Mouse (Mus musculus) limb, embryonic 14.5 days (tissue): ENCODE measurements at regions not wholly inside any gene's neighbourhood (a gene's known extent, or its start where the extent isn't known, plus 50 kb on each side); places are given as distances from the start of the nearest gene placed in this dataset.

Experiments
- ATAC-seq: fragments of 200-750 bp; cut with Nextera tagmentation; 2 replicates; pipeline ENCODE4 v1.8.0; 2017; ENCODE audit warnings: low read depth, moderate number of reproducible peaks, moderate TSS enrichment; ENCODE audit not compliant: low FRiP score
- DNase-seq: peaks from one replicate; pipeline ENCODE4 v3.0.0-alpha.2; 2015; ENCODE audit warnings: low spot score
- H3K27ac ChIP-seq: fragments of 300-500 bp; sonication (generic); replicated peaks from 2 replicates; pipeline ENCODE4 v1.5.1; 2014; ENCODE audit warnings: low read depth, mild to moderate bottlenecking, low read length, moderate library complexity, mixed read lengths
- H3K27me3 ChIP-seq: fragments of 300-500 bp; sonication (generic); 2 replicates; pipeline ENCODE4 v1.6.1; 2014; ENCODE audit warnings: low read length, mixed read lengths; ENCODE audit not compliant: control insufficient read depth, insufficient read depth
- H3K36me3 ChIP-seq: fragments of 300-500 bp; sonication (generic); 2 replicates; pipeline ENCODE4 v1.6.1; 2014; ENCODE audit warnings: mild to moderate bottlenecking, low read length, moderate library complexity, mixed read lengths; ENCODE audit not compliant: control insufficient read depth, insufficient read depth
- H3K4me1 ChIP-seq: fragments of 300-500 bp; sonication (generic); 2 replicates; pipeline ENCODE4 v1.6.1; 2014; ENCODE audit warnings: antibody characterized with exemption, low read length, mixed read lengths; ENCODE audit not compliant: control insufficient read depth, insufficient read depth
- H3K4me2 ChIP-seq: fragments of 300-500 bp; sonication (generic); replicated peaks from 2 replicates; pipeline ENCODE4 v1.6.1; 2014; ENCODE audit warnings: low read depth, mild to moderate bottlenecking, low read length, moderate library complexity; ENCODE audit not compliant: severe bottlenecking
- H3K4me3 ChIP-seq: fragments of 300-500 bp; sonication (generic); replicated peaks from 2 replicates; pipeline ENCODE4 v1.5.1; 2014; ENCODE audit warnings: low read length
- H3K9ac ChIP-seq: fragments of 300-500 bp; sonication (generic); 2 replicates; pipeline ENCODE4 v1.6.1; 2014; ENCODE audit warnings: mild to moderate bottlenecking, low read depth, low read length, moderate library complexity; ENCODE audit not compliant: severe bottlenecking
- H3K9me3 ChIP-seq: fragments of 300-500 bp; sonication (generic); 2 replicates; pipeline ENCODE4 v1.6.1; 2016; ENCODE audit warnings: low read length; ENCODE audit not compliant: control insufficient read depth
- POLR2A ChIP-seq: fragments of 200-500 bp; IDR thresholded peaks from 2 replicates; pipeline ENCODE4 v1.8.0; 2012; ENCODE audit warnings: inconsistent platforms, mild to moderate bottlenecking, moderate library complexity, borderline replicate concordance; ENCODE audit not compliant: insufficient read depth, insufficient read length; ENCODE audit errors: extremely low read depth
- WGBS: fragments of 180-500 bp; shearing (Covaris S2); extraction: QIAGEN DNeasy Blood & Tissue Kit; methylation state at CpG from one replicate; pipeline ENCODE4 v1.1.7; 2014; 5-methylcytosine and 5-hydroxymethylcytosine counted together

- ATAC-seq (no peak), DNase-seq (no peak)
- WGBS, result 64% methylated on average over 3 of the region's 3 CpGs
- Histone ChIP-seq H3K9me3 (no peaks in the 10 kb centered on the region), H3K4me2 (no peak overlapping the region), H3K27ac (no peak overlapping the region), H3K9ac (no peak overlapping the region), H3K4me1 (no peaks in the 10 kb centered on the region), H3K4me3 (no peak overlapping the region), H3K36me3 (no peaks in the 10 kb centered on the region), H3K27me3 (no peaks in the 10 kb centered on the region)
- TF ChIP-seq POLR2A, result no peak
These were observed 94.4 kb upstream of the Nck2 start for GRCm38 (mm10) chr1:43349966-43350365.

GRCm38 (mm10) chr1:43358191-43358590 is 86.2 kb upstream of the Nck2 start:
- DNase-seq (peak; percentile 62), ATAC-seq (peak; percentile 60; the same call in 1 of the 2 replicates)
- Histone ChIP-seq H3K4me2 (no peak overlapping the region), H3K36me3 (no peaks in the 10 kb centered on the region), H3K4me3 (no peak overlapping the region), H3K27me3 (no peaks in the 10 kb centered on the region), H3K27ac (no peak overlapping the region), H3K9me3 (no peaks in the 10 kb centered on the region), H3K4me1 (peaks cover 12% of the 10 kb centered on the region), H3K9ac (no peak overlapping the region)
- 51% methylated on average over 6 of the region's 6 CpGs for WGBS
- TF ChIP-seq POLR2A, result no peak

GRCm38 (mm10) chr1:43359662-43360061 is 84.7 kb upstream of the Nck2 start:
- Histone ChIP-seq H3K9me3 (no peaks in the 10 kb centered on the region), H3K36me3 (no peaks in the 10 kb centered on the region), H3K9ac (no peak overlapping the region), H3K4me1 (peaks cover 12% of the 10 kb centered on the region), H3K4me2 (no peak overlapping the region), H3K27me3 (no peaks in the 10 kb centered on the region), H3K4me3 (no peak overlapping the region), H3K27ac (no peak overlapping the region)
- WGBS, result 93% methylated on average over 4 of the region's 4 CpGs
- no peak for ATAC-seq
- DNase-seq, result no peak
- TF ChIP-seq POLR2A, result no peak

- Histone ChIP-seq H3K4me3 (no peak overlapping the region), H3K36me3 (no peaks in the 10 kb centered on the region), H3K27me3 (no peaks in the 10 kb centered on the region), H3K4me2 (no peak overlapping the region), H3K27ac (no peak overlapping the region), H3K9ac (no peak overlapping the region), H3K9me3 (no peaks in the 10 kb centered on the region), H3K4me1 (peaks cover 12% of the 10 kb centered on the region)
- ATAC-seq (no peak), DNase-seq (no peak)
- no peak for TF ChIP-seq POLR2A
- WGBS, result 70% methylated on average over 8 of the region's 8 CpGs
These were observed 84.1 kb upstream of the Nck2 start for GRCm38 (mm10) chr1:43360291-43360690.

GRCm38 (mm10) chr1:43360741-43361140 is 83.6 kb upstream of the Nck2 start:
- H3K4me1 ChIP-seq, result peaks cover 12% of the 10 kb centered on the region
- no peak for DNase-seq
- H3K4me3 ChIP-seq, result no peak overlapping the region
- WGBS, result 23% methylated on average over 4 of the region's 4 CpGs
- no peak overlapping the region for H3K4me2 ChIP-seq
- H3K36me3 ChIP-seq, result no peaks in the 10 kb centered on the region
- TF ChIP-seq POLR2A, result no peak
- H3K27ac ChIP-seq, result no peak overlapping the region
- no peaks in the 10 kb centered on the region for H3K27me3 ChIP-seq
- no peaks in the 10 kb centered on the region for H3K9me3 ChIP-seq
- H3K9ac ChIP-seq, result no peak overlapping the region
- no peak for ATAC-seq

- H3K4me1 ChIP-seq, result peaks cover 12% of the 10 kb centered on the region
- H3K36me3 ChIP-seq, result no peaks in the 10 kb centered on the region
- H3K4me2 ChIP-seq, result no peak overlapping the region
- no peak overlapping the region for H3K4me3 ChIP-seq
- WGBS, result 26% methylated on average over 3 of the region's 3 CpGs
- ATAC-seq (no peak), DNase-seq (no peak)
- H3K27me3 ChIP-seq, result no peaks in the 10 kb centered on the region
- H3K9me3 ChIP-seq, result no peaks in the 10 kb centered on the region
- no peak for TF ChIP-seq POLR2A
- H3K27ac ChIP-seq, result no peak overlapping the region
- H3K9ac ChIP-seq, result no peak overlapping the region
These were observed 82.9 kb upstream of the Nck2 start for GRCm38 (mm10) chr1:43361455-43361863.
